In genomic region chr4:148306406-148307083, GRCm38 (mm10) we compare ENCODE assay signal across 9 mouse cellular contexts. TPM values are rescaled to one million over a fixed set of nuclear protein-coding genes. Genes with fewer than 3 reads are reported as not detected.
DNase-seq lines count a peak whose midpoint lies in the region; ATAC-seq and TF ChIP-seq lines count a peak whose summit lies in the region.
"Had no signal": no experiment of that assay in that cellular context is flagged by ENCODE, and none has a peak within 500 bp of the region (broad histone marks: within the 10 kb centered on the region; RNA-seq: fewer than 3 reads in every experiment).

No protein-coding gene starts in this region.

- no peaks in the 10 kb centered on the region for H3K4me1 ChIP-seq in stomach, embryonic 15.5 days
- H3K4me1 ChIP-seq in stomach, postnatal 0 days (replicated peaks; ENCODE audit: control insufficient read depth, insufficient read depth): no peaks in the 10 kb centered on the region
- no peaks in the 10 kb centered on the region for H3K4me1 ChIP-seq in hindbrain, embryonic 11.5 days (replicated peaks; ENCODE audit: control insufficient read depth, insufficient read depth, low read length)
- peaks cover 10% of the 10 kb centered on the region for H3K4me1 ChIP-seq in midbrain, embryonic 15.5 days

- WGBS in stomach, embryonic 15.5 days: 39% methylated on average over 16 of the region's 16 CpGs
- 40% methylated on average over 16 of the region's 16 CpGs for WGBS in stomach, postnatal 0 days
- WGBS in hindbrain, embryonic 11.5 days: 26% methylated on average over 16 of the region's 16 CpGs
- 15% methylated on average over 16 of the region's 16 CpGs for WGBS in midbrain, embryonic 15.5 days

- TF ChIP-seq CTCF in stomach, postnatal 0 days (IDR thresholded peaks at IDR 0.05; ENCODE audit: low read depth): no peak

- no peak overlapping the region for H3K27ac ChIP-seq in stomach, embryonic 15.5 days
- H3K27ac ChIP-seq in stomach, postnatal 0 days (replicated peaks): no peak overlapping the region
- peak overlapping the region; percentile 49 for H3K27ac ChIP-seq in hindbrain, embryonic 11.5 days (ENCODE audit: low read depth, low read length)
- peak overlapping the region; percentile 11; the same call in 1 of the 2 replicates for H3K27ac ChIP-seq in midbrain, embryonic 15.5 days
- H3K27ac ChIP-seq: macrophage had no signal

- no peaks in the 10 kb centered on the region for H3K36me3 ChIP-seq in stomach, embryonic 15.5 days
- no peaks in the 10 kb centered on the region for H3K36me3 ChIP-seq in stomach, postnatal 0 days (ENCODE audit: control insufficient read depth, insufficient read depth, low read length)
- no peaks in the 10 kb centered on the region for H3K36me3 ChIP-seq in hindbrain, embryonic 11.5 days (ENCODE audit: control insufficient read depth, insufficient read depth, low read length)
- H3K36me3 ChIP-seq in midbrain, embryonic 15.5 days (replicated peaks): no peaks in the 10 kb centered on the region

- H3K27me3 ChIP-seq in stomach, embryonic 15.5 days (replicated peaks): no peaks in the 10 kb centered on the region
- no peaks in the 10 kb centered on the region for H3K27me3 ChIP-seq in stomach, postnatal 0 days (ENCODE audit: control insufficient read depth, insufficient read depth, low read length)
- H3K27me3 ChIP-seq in hindbrain, embryonic 11.5 days (ENCODE audit: control insufficient read depth, insufficient read depth, low read length): no peaks in the 10 kb centered on the region
- no peaks in the 10 kb centered on the region for H3K27me3 ChIP-seq in midbrain, embryonic 15.5 days (replicated peaks)

- TF ChIP-seq EP300 in stomach, postnatal 0 days (optimal IDR thresholded peaks at IDR 0.05): no peak

- ATAC-seq in stomach, embryonic 15.5 days (ENCODE audit: insufficient read depth, low FRiP score, low read depth): peak; percentile 19; the same call in 1 of the 2 replicates
- ATAC-seq in stomach, postnatal 0 days (ENCODE audit: low FRiP score, low TSS enrichment): no peak
- peak; percentile 13; the same call in 1 of the 2 replicates for ATAC-seq in hindbrain, embryonic 11.5 days (ENCODE audit: low FRiP score)
- peak; percentile 31; the same call in 1 of the 2 replicates for ATAC-seq in midbrain, embryonic 15.5 days (replicated peaks)
- ATAC-seq in activated CD4-positive, CD25-positive, alpha-beta regulatory T cell, adult 4 months: no peak

- no peak overlapping the region for H3K4me2 ChIP-seq in stomach, embryonic 15.5 days
- no peak overlapping the region for H3K4me2 ChIP-seq in stomach, postnatal 0 days (replicated peaks; ENCODE audit: low read depth)
- no peak overlapping the region for H3K4me2 ChIP-seq in hindbrain, embryonic 11.5 days (replicated peaks; ENCODE audit: low read depth, low read length)
- no peak overlapping the region for H3K4me2 ChIP-seq in midbrain, embryonic 15.5 days

- H3K4me3 ChIP-seq in stomach, embryonic 15.5 days (replicated peaks): no peak overlapping the region
- H3K4me3 ChIP-seq in stomach, postnatal 0 days (ENCODE audit: low read depth, low read length): no peak overlapping the region
- no peak overlapping the region for H3K4me3 ChIP-seq in hindbrain, embryonic 11.5 days (ENCODE audit: low read depth, low read length)
- H3K4me3 ChIP-seq in midbrain, embryonic 15.5 days: no peak overlapping the region

- DNase-seq in stomach, postnatal 0 days (ENCODE audit: low spot score): no peak
- peak; percentile 61 for DNase-seq in embryo, embryonic 11 days
- no peak for DNase-seq in hindbrain, embryonic 11.5 days (ENCODE audit: low spot score)
- peak; percentile 28 for DNase-seq in liver
- DNase-seq in T-cell, adult 2 months (ENCODE audit: low spot score): no peak

- no peaks in the 10 kb centered on the region for H3K9me3 ChIP-seq in stomach, embryonic 15.5 days
- no peaks in the 10 kb centered on the region for H3K9me3 ChIP-seq in stomach, postnatal 0 days (ENCODE audit: control insufficient read depth, low read length)
- no peaks in the 10 kb centered on the region for H3K9me3 ChIP-seq in hindbrain, embryonic 11.5 days (ENCODE audit: control insufficient read depth, low read length)
- H3K9me3 ChIP-seq in midbrain, embryonic 15.5 days: no peaks in the 10 kb centered on the region

- H3K9ac ChIP-seq in stomach, embryonic 15.5 days: no peak overlapping the region
- H3K9ac ChIP-seq in stomach, postnatal 0 days (ENCODE audit: low read length): no peak overlapping the region
- peak overlapping the region; percentile 20; the same call in 1 of the 2 replicates for H3K9ac ChIP-seq in hindbrain, embryonic 11.5 days (ENCODE audit: low read depth, low read length)
- H3K9ac ChIP-seq in midbrain, embryonic 15.5 days: no peak overlapping the region

RNA-seq across cellular contexts. Expression of gene Disp3, which starts 18.8 kb away (rescaled TPM):
- 0.10 and 0.14 TPM in 2 replicates for polyA plus RNA-seq in stomach, embryonic 15.5 days (2015; fragmentation: Nextera tagmentation; extraction: Ambion mirVana)
- polyA plus RNA-seq in stomach, postnatal 0 days (2015; fragmentation: Nextera tagmentation; extraction: Ambion mirVana): 0.04 and 0.06 TPM in 2 replicates
- 6.4 and 7.0 TPM in 2 replicates for polyA plus RNA-seq in hindbrain, embryonic 11.5 days (2014; fragmentation: Nextera tagmentation; extraction: Ambion mirVana)
- 12.5 and 13.6 TPM in 2 replicates for polyA plus RNA-seq in midbrain, embryonic 15.5 days (2015; fragmentation: Nextera tagmentation; extraction: Ambion mirVana)
- polyA plus RNA-seq in activated CD4-positive, CD25-positive, alpha-beta regulatory T cell, adult 4 months (2017; shearing (Covaris generic)): not detected
- polyA plus RNA-seq: macrophage had no signal

Comparison
In these comparisons a context has a peak if more than half of its experiments do, and no peak if none do; other contexts are left out.
1. ATAC-seq: peak in stomach, embryonic 15.5 days (single experiment), hindbrain, embryonic 11.5 days (single experiment) and midbrain, embryonic 15.5 days (single experiment); none in stomach, postnatal 0 days (single experiment) and activated CD4-positive, CD25-positive, alpha-beta regulatory T cell, adult 4 months (single experiment).
2. H3K27ac ChIP-seq: peak in hindbrain, embryonic 11.5 days (single experiment) and midbrain, embryonic 15.5 days (single experiment); none in stomach, embryonic 15.5 days (single experiment) and stomach, postnatal 0 days (single experiment).
3. DNase-seq: peak in embryo, embryonic 11 days (single experiment) and liver (single experiment); none in stomach, postnatal 0 days (single experiment), hindbrain, embryonic 11.5 days (single experiment) and T-cell, adult 2 months (single experiment).